Mouse (Mus musculus): ENCODE measurements around the gene Acad10.
"Not testable (repeated sequence)": the region's sequence is repeated elsewhere in the genome, so short reads cannot be mapped to it uniquely, and the experiment has no call there.

GRCm38 (mm10) chr5:121614921-121615320, 45.4 kb downstream of the Acad10 start:
- not testable (repeated sequence) for TF ChIP-seq CTCF, POLR2A (IDR thresholded peaks at IDR 0.05; ENCODE audit: insufficient read depth, low read depth, low read length)

All from olfactory bulb, adult 2 months (tissue).